Mouse (Mus musculus) adrenal gland, postnatal 25 days (tissue): Measurements from ENCODE around the gene Isoc2a. TPM values are rescaled to one million over a fixed set of nuclear protein-coding genes. Genes with fewer than 3 reads are reported as not detected.
"Not testable (repeated sequence)": the region's sequence is repeated elsewhere in the genome, so short reads cannot be mapped to it uniquely, and the experiment has no call there.

Source experiments
- DNase-seq: peaks from one replicate; pipeline ENCODE4 v3.0.0; 2021; ENCODE audit warnings: mixed read lengths
- long read RNA-seq: library from polyadenylated mRNA; stranded (forward); transcript quantifications from one replicate; pipeline ENCODE4 v2.0.0, GENCODE M21; 2021
- total RNA-seq: library from RNA; stranded (reverse); gene quantifications from 2 replicates; pipeline ENCODE4 v1.2.3, GENCODE M21; 2021

Isoc2a gene
- total RNA-seq: 42.1 and 48.2 TPM in 2 replicates
- long read RNA-seq, partial matches to known transcripts: 1 of 23 reads
- long read RNA-seq, other reads (novel, unspliced or antisense): 22 of 23 reads

- peak; percentile 88 for DNase-seq
Measured at GRCm38 (mm10) chr7:4876753-4877221, at the start of gene Isoc2a. Gene Isoc2a, plus strand, starts transcription at chr7:4877153.

- DNase-seq: no peak
Measured at GRCm38 (mm10) chr7:4830476-4830875, 46.5 kb upstream of the Isoc2a start.

- DNase-seq: no peak
Measured at GRCm38 (mm10) chr7:4835631-4836327, 41.2 kb upstream of the Isoc2a start.

- peak; percentile 77 for DNase-seq
Measured at GRCm38 (mm10) chr7:4836351-4836792, 40.6 kb upstream of the Isoc2a start.

GRCm38 (mm10) chr7:4837639-4838038, 39.3 kb upstream of the Isoc2a start:
- no peak for DNase-seq

- DNase-seq: no peak
Measured at GRCm38 (mm10) chr7:4842077-4842476, 34.9 kb upstream of the Isoc2a start.

GRCm38 (mm10) chr7:4842634-4843131, 34.3 kb upstream of the Isoc2a start:
- DNase-seq: no peak

GRCm38 (mm10) chr7:4843604-4844244, 33.2 kb upstream of the Isoc2a start:
- peak; percentile 49 for DNase-seq

- no peak for DNase-seq
Measured at GRCm38 (mm10) chr7:4844245-4844916, 32.6 kb upstream of the Isoc2a start, which contains the start of gene Shisa7. Gene Shisa7, minus strand, starts transcription at chr7:4844696.

- peak; percentile 53 for DNase-seq
Measured at GRCm38 (mm10) chr7:4844917-4845309, 32.0 kb upstream of the Isoc2a start.

GRCm38 (mm10) chr7:4849372-4849771, 27.6 kb upstream of the Isoc2a start:
- no peak for DNase-seq

GRCm38 (mm10) chr7:4850621-4851314, 26.2 kb upstream of the Isoc2a start:
- no peak for DNase-seq

- no peak for DNase-seq
Measured at GRCm38 (mm10) chr7:4851315-4851688, 25.7 kb upstream of the Isoc2a start.

GRCm38 (mm10) chr7:4853613-4854012, 23.3 kb upstream of the Isoc2a start:
- DNase-seq: no peak

GRCm38 (mm10) chr7:4856508-4856907, 20.4 kb upstream of the Isoc2a start:
- no peak for DNase-seq

GRCm38 (mm10) chr7:4857321-4857720, 19.6 kb upstream of the Isoc2a start:
- DNase-seq: no peak

- DNase-seq: no peak
Measured at GRCm38 (mm10) chr7:4859418-4859978, 17.5 kb upstream of the Isoc2a start.

GRCm38 (mm10) chr7:4860926-4861325, 16.0 kb upstream of the Isoc2a start:
- DNase-seq: not testable (repeated sequence)

- DNase-seq: peak; percentile 91
Measured at GRCm38 (mm10) chr7:4863041-4863440, 13.9 kb upstream of the Isoc2a start.

GRCm38 (mm10) chr7:4863541-4864080, 13.3 kb upstream of the Isoc2a start:
- no peak for DNase-seq

GRCm38 (mm10) chr7:4864130-4864845, 12.7 kb upstream of the Isoc2a start:
- DNase-seq: no peak
